Mouse (Mus musculus) thymus, postnatal 10 days (tissue): Measurements from ENCODE around the gene Ndufb6.
"Not testable (repeated sequence)": the region's sequence is repeated elsewhere in the genome, so short reads cannot be mapped to it uniquely, and the experiment has no call there.

Source experiments
- DNase-seq, 2 experiments: peaks; one replicate each; pipeline ENCODE4 v3.0.0; 2021; ENCODE audit warnings: low spot score in 2 of 2

Ndufb6 gene

GRCm38 (mm10) chr4:40279276-40279900 is at the start of gene Ndufb6:
Gene Ndufb6, minus strand, starts transcription at chr4:40279421.
- DNase-seq: peak; percentile 88 to 95

- DNase-seq: no peak
Observed at GRCm38 (mm10) chr4:40327161-40327560, 47.9 kb upstream of the Ndufb6 start.

GRCm38 (mm10) chr4:40324620-40325019 is 45.4 kb upstream of the Ndufb6 start:
- DNase-seq: no peak

- DNase-seq: no peak
Observed at GRCm38 (mm10) chr4:40317404-40317803, 38.2 kb upstream of the Ndufb6 start.

- no peak for DNase-seq
Observed at GRCm38 (mm10) chr4:40313026-40313425, 33.8 kb upstream of the Ndufb6 start.

GRCm38 (mm10) chr4:40312213-40312612 is 33.0 kb upstream of the Ndufb6 start:
- DNase-seq: no peak

- DNase-seq: no peak
Observed at GRCm38 (mm10) chr4:40310796-40311383, 31.7 kb upstream of the Ndufb6 start.

- no peak for DNase-seq
Observed at GRCm38 (mm10) chr4:40309682-40310081, 30.5 kb upstream of the Ndufb6 start.

GRCm38 (mm10) chr4:40302445-40303125 is 23.4 kb upstream of the Ndufb6 start:
- no peak for DNase-seq

GRCm38 (mm10) chr4:40301076-40301789 is 22.0 kb upstream of the Ndufb6 start:
- DNase-seq: peak; percentile 29 to 71

- no peak for DNase-seq
Observed at GRCm38 (mm10) chr4:40299169-40299568, 19.9 kb upstream of the Ndufb6 start.

GRCm38 (mm10) chr4:40291511-40291910 is 12.3 kb upstream of the Ndufb6 start:
- not testable (repeated sequence) for DNase-seq

- DNase-seq: no peak
Observed at GRCm38 (mm10) chr4:40289046-40289445, 9.8 kb upstream of the Ndufb6 start.

- no peak for DNase-seq
Observed at GRCm38 (mm10) chr4:40287415-40287814, 8.2 kb upstream of the Ndufb6 start.

- DNase-seq: peak; percentile 37 to 79
Observed at GRCm38 (mm10) chr4:40285582-40285981, 6.4 kb upstream of the Ndufb6 start.

- no peak for DNase-seq
Observed at GRCm38 (mm10) chr4:40278880-40279275, 343 bp downstream of the Ndufb6 start.

- DNase-seq: peak; percentile 88 to 92
Observed at GRCm38 (mm10) chr4:40269430-40270032, 9.7 kb downstream of the Ndufb6 start, which contains the start of the genes Smim27 and Topors. Gene Smim27, plus strand, starts transcription at chr4:40269579. Gene Topors, minus strand, starts transcription at chr4:40269850.

GRCm38 (mm10) chr4:40268835-40269234 is 10.4 kb downstream of the Ndufb6 start:
- DNase-seq: peak in 1 of 2 experiments; percentile 29

- DNase-seq: peak; percentile 95
Observed at GRCm38 (mm10) chr4:40268204-40268813, 10.9 kb downstream of the Ndufb6 start.

GRCm38 (mm10) chr4:40267681-40268080 is 11.5 kb downstream of the Ndufb6 start:
- DNase-seq: no peak

GRCm38 (mm10) chr4:40264321-40264720 is 14.9 kb downstream of the Ndufb6 start:
- no peak for DNase-seq
